Mouse (Mus musculus) lung, embryonic 16.5 days (tissue): ENCODE measurements at regions not wholly inside any gene's neighbourhood (a gene's known extent, or its start where the extent isn't known, plus 50 kb on each side); places are given as distances from the start of the nearest gene placed in this dataset.
"Not testable (repeated sequence)": the region's sequence is repeated elsewhere in the genome, so short reads cannot be mapped to it uniquely, and the experiment has no call there.

Experiments
- ATAC-seq: fragments of 200-750 bp; cut with Nextera tagmentation; 2 replicates; pipeline ENCODE4 v1.8.0; 2017; ENCODE audit warnings: low read depth, mild to moderate bottlenecking, moderate library complexity
- H3K27ac ChIP-seq: fragments of 300-500 bp; sonication (generic); 2 replicates; pipeline ENCODE4 v1.5.1; 2014; ENCODE audit warnings: mild to moderate bottlenecking, control low read depth, low read length
- H3K27me3 ChIP-seq: fragments of 300-500 bp; sonication (generic); 2 replicates; pipeline ENCODE4 v1.6.1; 2014; ENCODE audit warnings: low read depth, low read length, mixed read lengths; ENCODE audit not compliant: control insufficient read depth, insufficient read depth
- H3K36me3 ChIP-seq: fragments of 300-500 bp; sonication (generic); 2 replicates; pipeline ENCODE4 v1.6.1; 2014; ENCODE audit warnings: low read length; ENCODE audit not compliant: control insufficient read depth, insufficient read depth
- H3K4me1 ChIP-seq: fragments of 300-500 bp; sonication (generic); replicated peaks from 2 replicates; pipeline ENCODE4 v1.6.1; 2014; ENCODE audit warnings: low read length, mixed read lengths; ENCODE audit not compliant: control insufficient read depth, insufficient read depth
- H3K4me2 ChIP-seq: fragments of 300-500 bp; sonication (generic); 2 replicates; pipeline ENCODE4 v1.6.1; 2014; ENCODE audit warnings: low read depth, low read length, control low read depth
- H3K4me3 ChIP-seq: fragments of 300-500 bp; sonication (generic); 2 replicates; pipeline ENCODE4 v1.5.1; 2014; ENCODE audit warnings: mild to moderate bottlenecking, low read length, control low read depth
- H3K9ac ChIP-seq: fragments of 300-500 bp; sonication (generic); 2 replicates; pipeline ENCODE4 v1.6.1; 2014; ENCODE audit warnings: low read length, control low read depth
- H3K9me3 ChIP-seq: fragments of 300-500 bp; sonication (generic); 2 replicates; pipeline ENCODE4 v1.6.1; 2016; ENCODE audit warnings: low read length; ENCODE audit not compliant: control insufficient read depth
- WGBS: fragments of 180-500 bp; shearing (Covaris S2); extraction: QIAGEN DNeasy Blood & Tissue Kit; methylation state at CpG from one replicate; pipeline ENCODE4 v1.1.7; 2014; 5-methylcytosine and 5-hydroxymethylcytosine counted together

GRCm38 (mm10) chr14:84610476-84610875, 167.1 kb downstream of the Pcdh17 start:
- H3K4me1 ChIP-seq = no peaks in the 10 kb centered on the region
- WGBS = 84% methylated on average over 1 of the region's 1 CpGs
- no peak overlapping the region for H3K27ac ChIP-seq
- H3K27me3 ChIP-seq = no peaks in the 10 kb centered on the region
- no peak overlapping the region for H3K4me3 ChIP-seq
- H3K9ac ChIP-seq = no peak overlapping the region
- ATAC-seq = no peak
- H3K4me2 ChIP-seq = no peak overlapping the region
- H3K36me3 ChIP-seq = no peaks in the 10 kb centered on the region
- H3K9me3 ChIP-seq = no peaks in the 10 kb centered on the region

GRCm38 (mm10) chr14:84612551-84612950, 169.2 kb downstream of the Pcdh17 start:
- H3K4me3 ChIP-seq = no peak overlapping the region
- H3K9me3 ChIP-seq = no peaks in the 10 kb centered on the region
- 70% methylated on average over 4 of the region's 4 CpGs for WGBS
- no peak overlapping the region for H3K9ac ChIP-seq
- H3K4me1 ChIP-seq = no peaks in the 10 kb centered on the region
- H3K4me2 ChIP-seq = no peak overlapping the region
- no peaks in the 10 kb centered on the region for H3K36me3 ChIP-seq
- H3K27me3 ChIP-seq = no peaks in the 10 kb centered on the region
- ATAC-seq = no peak
- no peak overlapping the region for H3K27ac ChIP-seq

- WGBS = 48% methylated on average over 1 of the region's 1 CpGs
- Histone ChIP-seq H3K36me3 (no peaks in the 10 kb centered on the region), H3K27ac (no peak overlapping the region), H3K9ac (no peak overlapping the region), H3K9me3 (no peaks in the 10 kb centered on the region), H3K4me2 (no peak overlapping the region), H3K27me3 (no peaks in the 10 kb centered on the region), H3K4me3 (no peak overlapping the region), H3K4me1 (no peaks in the 10 kb centered on the region)
- no peak for ATAC-seq
Observed at GRCm38 (mm10) chr14:84645026-84645425, 201.7 kb downstream of the Pcdh17 start.

DNA sequence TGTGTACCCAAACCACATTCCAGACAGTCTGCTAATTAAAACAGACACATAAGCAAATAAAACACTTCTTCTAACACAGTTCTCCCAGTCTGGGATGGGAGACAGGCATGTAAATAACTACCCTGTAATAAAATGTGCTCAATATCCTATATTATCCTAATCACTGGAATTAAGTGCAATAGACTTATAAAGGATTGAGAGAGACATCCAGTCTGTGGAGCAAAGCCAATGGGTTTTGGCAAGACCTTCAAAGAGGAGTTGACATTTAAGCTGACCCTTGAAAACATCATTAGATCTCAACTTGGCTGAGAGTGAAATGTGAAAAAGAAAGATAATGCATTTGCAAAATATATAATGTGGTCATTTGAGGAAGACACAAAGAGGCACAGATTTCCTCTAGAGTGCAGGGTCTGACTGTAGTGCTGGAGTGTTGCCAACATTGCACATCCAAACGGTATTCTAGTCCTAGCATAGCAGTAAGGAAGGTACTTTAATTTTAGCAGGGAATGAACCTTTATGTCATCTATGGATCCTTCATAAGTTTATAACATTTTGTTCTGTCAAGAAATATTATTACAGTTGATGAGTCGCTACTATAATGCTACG, 202.7 kb downstream of the Pcdh17 start:
- Histone ChIP-seq H3K4me3 (no peak overlapping the region), H3K27ac (no peak overlapping the region), H3K9me3 (no peaks in the 10 kb centered on the region), H3K27me3 (no peaks in the 10 kb centered on the region), H3K4me1 (no peaks in the 10 kb centered on the region), H3K36me3 (no peaks in the 10 kb centered on the region), H3K9ac (no peak overlapping the region), H3K4me2 (no peak overlapping the region)
- ATAC-seq = peak; percentile 74
- 61% methylated on average over 3 of the region's 3 CpGs for WGBS

- Histone ChIP-seq H3K4me1 (no peaks in the 10 kb centered on the region), H3K36me3 (no peaks in the 10 kb centered on the region), H3K4me2 (no peak overlapping the region), H3K27ac (no peak overlapping the region), H3K9ac (no peak overlapping the region), H3K4me3 (no peak overlapping the region), H3K27me3 (no peaks in the 10 kb centered on the region), H3K9me3 (no peaks in the 10 kb centered on the region)
- ATAC-seq = no peak
- WGBS = 38% methylated on average over 6 of the region's 6 CpGs
Observed at GRCm38 (mm10) chr14:84659206-84659775, 215.9 kb downstream of the Pcdh17 start.

GRCm38 (mm10) chr14:84667685-84668084, 224.3 kb downstream of the Pcdh17 start:
- WGBS = 85% methylated on average over 2 of the region's 2 CpGs
- H3K27me3 ChIP-seq, H3K36me3 ChIP-seq, ATAC-seq, H3K4me3 ChIP-seq, H3K9ac ChIP-seq, H3K4me1 ChIP-seq, H3K9me3 ChIP-seq, H3K27ac ChIP-seq, H3K4me2 ChIP-seq: not testable (repeated sequence)

GRCm38 (mm10) chr14:84671678-84672472, 228.5 kb downstream of the Pcdh17 start:
- no peaks in the 10 kb centered on the region for H3K4me1 ChIP-seq
- no peaks in the 10 kb centered on the region for H3K9me3 ChIP-seq
- ATAC-seq = no peak
- H3K27me3 ChIP-seq = no peaks in the 10 kb centered on the region
- H3K27ac ChIP-seq = no peak overlapping the region
- no peak overlapping the region for H3K4me3 ChIP-seq
- no peak overlapping the region for H3K4me2 ChIP-seq
- no peak overlapping the region for H3K9ac ChIP-seq
- 65% methylated on average over 7 of the region's 7 CpGs for WGBS
- H3K36me3 ChIP-seq = no peaks in the 10 kb centered on the region

DNA sequence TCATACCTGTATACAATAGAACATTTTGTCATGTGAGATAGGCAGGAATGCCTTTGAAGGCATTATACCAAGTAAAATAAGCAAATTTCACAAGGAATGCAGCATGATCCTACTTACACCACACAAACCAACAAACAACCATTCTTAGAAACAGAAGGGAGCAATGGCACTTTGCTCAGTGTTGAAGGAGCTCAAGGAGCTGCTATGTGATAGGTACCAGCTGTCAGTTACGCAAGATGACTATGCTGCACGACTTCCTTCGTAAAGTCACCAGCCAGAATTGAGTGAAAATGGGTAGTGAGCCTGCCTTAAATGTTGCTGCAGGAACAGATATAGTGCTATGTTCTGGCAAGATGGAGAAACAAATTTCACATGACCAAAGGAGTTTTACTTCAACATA, 243.5 kb downstream of the Pcdh17 start:
- Histone ChIP-seq H3K27me3 (no peaks in the 10 kb centered on the region), H3K9ac (no peak overlapping the region), H3K4me1 (no peaks in the 10 kb centered on the region), H3K4me2 (no peak overlapping the region), H3K27ac (no peak overlapping the region), H3K4me3 (no peak overlapping the region), H3K9me3 (no peaks in the 10 kb centered on the region), H3K36me3 (no peaks in the 10 kb centered on the region)
- 38% methylated on average over 3 of the region's 3 CpGs for WGBS
- ATAC-seq = peak; percentile 91

GRCm38 (mm10) chr14:84690810-84691209, 247.4 kb downstream of the Pcdh17 start:
- no peak overlapping the region for H3K27ac ChIP-seq
- WGBS = 74% methylated on average over 3 of the region's 3 CpGs
- H3K9ac ChIP-seq = no peak overlapping the region
- no peaks in the 10 kb centered on the region for H3K4me1 ChIP-seq
- no peaks in the 10 kb centered on the region for H3K36me3 ChIP-seq
- no peak overlapping the region for H3K4me3 ChIP-seq
- ATAC-seq = no peak
- no peaks in the 10 kb centered on the region for H3K9me3 ChIP-seq
- no peaks in the 10 kb centered on the region for H3K27me3 ChIP-seq
- no peak overlapping the region for H3K4me2 ChIP-seq
